Mouse (Mus musculus): Measurements from ENCODE around the gene Avl9. TPM values are rescaled to one million over a fixed set of nuclear protein-coding genes. Genes with fewer than 3 reads are reported as not detected.

Gene Avl9
- polyA plus RNA-seq (2012; rRNA removed): 13.7 and 14.6 TPM in 2 replicates

DNA sequence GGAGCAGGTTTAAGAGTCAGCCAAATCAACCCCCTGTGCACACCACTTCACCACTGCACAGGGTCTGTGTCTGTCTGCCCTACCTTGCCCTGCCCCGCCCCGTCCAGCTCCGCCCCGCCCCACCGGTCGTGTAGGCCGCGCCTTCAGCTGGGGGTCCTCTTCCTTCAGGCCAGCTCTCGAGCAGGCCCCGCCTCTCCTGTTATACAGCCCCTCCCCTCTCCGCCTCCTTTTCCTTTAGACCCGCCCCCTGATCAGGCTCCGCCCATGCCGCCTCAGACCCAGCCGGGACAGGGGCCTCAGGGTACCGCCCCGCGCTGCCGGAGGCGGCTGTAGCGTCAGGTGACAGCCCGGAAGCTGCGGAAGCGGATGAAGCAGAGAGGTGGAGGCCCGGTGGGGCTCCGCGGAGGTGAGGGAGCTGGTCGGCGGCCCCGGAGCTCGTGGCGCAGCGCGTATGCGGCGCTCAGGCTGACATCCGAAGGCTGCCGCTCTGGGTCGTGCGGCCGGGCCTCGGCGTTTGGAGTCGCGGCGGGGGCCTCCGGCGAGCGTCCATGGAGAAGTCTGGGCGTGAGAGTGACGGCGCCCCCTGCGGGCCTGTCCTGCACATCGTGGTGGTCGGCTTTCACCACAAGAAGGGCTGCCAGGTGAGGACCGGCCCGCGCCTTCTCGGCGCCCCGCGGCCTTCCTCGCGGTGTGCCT, at the start of gene Avl9:
Gene Avl9, plus strand, starts transcription at position 326 of the 696 bp plus-strand sequence.
- WGBS: under 1% methylated on average over 63 of the region's 64 CpGs
- H3K36me3 ChIP-seq (ENCODE audit: control insufficient read depth, insufficient read depth, low read length): no peaks in the 10 kb centered on the region
- peak; percentile 100 for DNase-seq
- peak within 1 kb of the TSS; percentile 53 for H3K27ac ChIP-seq (ENCODE audit: control insufficient read depth, insufficient read depth, low read length)
- H3K27me3 ChIP-seq (ENCODE audit: control insufficient read depth, insufficient read depth, low read length): no peaks in the 10 kb centered on the region
- TF ChIP-seq CTCF (IDR thresholded peaks at IDR 0.05; ENCODE audit: borderline replicate concordance, control insufficient read depth, extremely low read depth, insufficient read depth, low read length, poor library complexity) (peak; percentile 91), POLR2A (IDR thresholded peaks at IDR 0.05; ENCODE audit: control insufficient read depth, extremely low read depth, insufficient read depth, low read length, poor library complexity) (peak; percentile 83)
- H3K4me1 ChIP-seq (replicated peaks; ENCODE audit: control insufficient read depth, insufficient read depth, low read length): no peaks in the 10 kb centered on the region
- H3K4me3 ChIP-seq (ENCODE audit: control insufficient read depth, insufficient read depth, low read length): peak within 1 kb of the TSS; percentile 53

DNA sequence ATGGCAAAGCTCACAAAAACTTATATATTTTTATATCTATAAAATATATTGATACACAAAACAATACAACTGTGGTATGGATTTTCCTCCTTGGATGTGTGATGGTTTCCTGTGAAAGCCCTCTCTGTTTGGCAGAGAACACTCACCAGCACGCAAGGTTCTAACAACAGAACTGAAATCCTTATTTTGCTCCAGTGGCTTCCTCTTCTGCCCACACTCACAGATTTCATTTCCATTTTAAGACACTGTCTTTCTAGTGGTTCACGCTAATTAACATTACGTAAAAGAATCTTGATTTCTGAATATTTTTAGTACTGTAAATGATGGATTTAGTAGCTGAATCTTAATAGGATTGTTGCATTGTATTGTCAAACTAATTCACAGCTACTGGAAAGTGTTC, 26.5 kb upstream of the Avl9 start:
- 92% methylated on average over 3 of the region's 3 CpGs for WGBS
- DNase-seq: no peak
- no peaks in the 10 kb centered on the region for H3K36me3 ChIP-seq (ENCODE audit: control insufficient read depth, insufficient read depth, low read length)
- H3K4me3 ChIP-seq (ENCODE audit: control insufficient read depth, insufficient read depth, low read length): no peak overlapping the region
- TF ChIP-seq CTCF (IDR thresholded peaks at IDR 0.05; ENCODE audit: borderline replicate concordance, control insufficient read depth, extremely low read depth, insufficient read depth, low read length, poor library complexity) (no peak), POLR2A (IDR thresholded peaks at IDR 0.05; ENCODE audit: control insufficient read depth, extremely low read depth, insufficient read depth, low read length, poor library complexity) (no peak)
- no peak overlapping the region for H3K27ac ChIP-seq (ENCODE audit: control insufficient read depth, insufficient read depth, low read length)
- no peaks in the 10 kb centered on the region for H3K4me1 ChIP-seq (replicated peaks; ENCODE audit: control insufficient read depth, insufficient read depth, low read length)
- H3K27me3 ChIP-seq (ENCODE audit: control insufficient read depth, insufficient read depth, low read length): no peaks in the 10 kb centered on the region

DNA sequence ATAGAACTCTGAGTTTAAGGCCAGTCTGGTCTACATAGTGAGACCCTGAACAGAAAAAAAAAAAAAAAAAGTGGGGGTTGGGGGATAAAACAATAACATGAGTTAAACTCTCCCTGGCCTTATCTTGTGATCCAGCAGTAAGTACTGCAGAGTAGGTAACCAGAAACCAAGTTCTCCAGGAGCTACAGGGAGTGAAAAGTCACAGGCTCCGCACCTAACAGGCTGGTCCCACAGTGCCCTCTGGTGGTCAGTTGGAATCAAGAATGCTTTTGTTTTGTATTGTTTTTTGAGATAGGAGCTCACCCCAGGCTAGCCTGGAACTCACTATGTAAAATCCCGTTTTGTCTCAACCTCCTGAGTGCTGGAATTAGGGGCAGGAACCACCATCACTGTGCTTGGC, 23.5 kb upstream of the Avl9 start:
- no peak overlapping the region for H3K4me3 ChIP-seq (ENCODE audit: control insufficient read depth, insufficient read depth, low read length)
- 12% methylated on average over 2 of the region's 2 CpGs for WGBS
- peak; percentile 71 for DNase-seq
- no peaks in the 10 kb centered on the region for H3K27me3 ChIP-seq (ENCODE audit: control insufficient read depth, insufficient read depth, low read length)
- no peak overlapping the region for H3K27ac ChIP-seq (ENCODE audit: control insufficient read depth, insufficient read depth, low read length)
- TF ChIP-seq CTCF (IDR thresholded peaks at IDR 0.05; ENCODE audit: borderline replicate concordance, control insufficient read depth, extremely low read depth, insufficient read depth, low read length, poor library complexity): no peak
- no peak for TF ChIP-seq POLR2A (IDR thresholded peaks at IDR 0.05; ENCODE audit: control insufficient read depth, extremely low read depth, insufficient read depth, low read length, poor library complexity)
- H3K36me3 ChIP-seq (ENCODE audit: control insufficient read depth, insufficient read depth, low read length): no peaks in the 10 kb centered on the region
- H3K4me1 ChIP-seq (replicated peaks; ENCODE audit: control insufficient read depth, insufficient read depth, low read length): no peaks in the 10 kb centered on the region

DNA sequence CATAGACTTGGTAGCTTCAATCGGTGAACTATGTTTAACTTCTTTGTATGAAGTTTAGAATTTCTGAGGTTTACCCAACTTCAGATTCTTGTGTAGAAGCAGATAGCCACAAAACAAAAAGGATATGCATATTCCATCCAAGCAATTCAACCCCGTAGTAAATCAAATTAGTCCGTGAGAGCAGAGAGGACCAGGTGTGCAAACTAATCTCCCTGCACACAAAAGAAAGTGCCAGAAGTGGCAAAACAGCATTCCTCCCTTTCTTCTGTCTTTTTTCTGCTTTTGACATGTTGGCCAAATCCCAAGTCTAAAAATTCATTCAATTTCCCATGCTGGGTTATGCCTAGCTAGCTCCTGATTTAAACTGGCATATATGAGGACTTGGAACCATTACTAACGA, 22.3 kb upstream of the Avl9 start:
- no peak overlapping the region for H3K4me3 ChIP-seq (ENCODE audit: control insufficient read depth, insufficient read depth, low read length)
- H3K4me1 ChIP-seq (replicated peaks; ENCODE audit: control insufficient read depth, insufficient read depth, low read length): no peaks in the 10 kb centered on the region
- no peak overlapping the region for H3K27ac ChIP-seq (ENCODE audit: control insufficient read depth, insufficient read depth, low read length)
- 91% methylated on average over 4 of the region's 4 CpGs for WGBS
- H3K36me3 ChIP-seq (ENCODE audit: control insufficient read depth, insufficient read depth, low read length): no peaks in the 10 kb centered on the region
- no peak for TF ChIP-seq CTCF (IDR thresholded peaks at IDR 0.05; ENCODE audit: borderline replicate concordance, control insufficient read depth, extremely low read depth, insufficient read depth, low read length, poor library complexity)
- no peak for TF ChIP-seq POLR2A (IDR thresholded peaks at IDR 0.05; ENCODE audit: control insufficient read depth, extremely low read depth, insufficient read depth, low read length, poor library complexity)
- DNase-seq: no peak
- no peaks in the 10 kb centered on the region for H3K27me3 ChIP-seq (ENCODE audit: control insufficient read depth, insufficient read depth, low read length)

DNA sequence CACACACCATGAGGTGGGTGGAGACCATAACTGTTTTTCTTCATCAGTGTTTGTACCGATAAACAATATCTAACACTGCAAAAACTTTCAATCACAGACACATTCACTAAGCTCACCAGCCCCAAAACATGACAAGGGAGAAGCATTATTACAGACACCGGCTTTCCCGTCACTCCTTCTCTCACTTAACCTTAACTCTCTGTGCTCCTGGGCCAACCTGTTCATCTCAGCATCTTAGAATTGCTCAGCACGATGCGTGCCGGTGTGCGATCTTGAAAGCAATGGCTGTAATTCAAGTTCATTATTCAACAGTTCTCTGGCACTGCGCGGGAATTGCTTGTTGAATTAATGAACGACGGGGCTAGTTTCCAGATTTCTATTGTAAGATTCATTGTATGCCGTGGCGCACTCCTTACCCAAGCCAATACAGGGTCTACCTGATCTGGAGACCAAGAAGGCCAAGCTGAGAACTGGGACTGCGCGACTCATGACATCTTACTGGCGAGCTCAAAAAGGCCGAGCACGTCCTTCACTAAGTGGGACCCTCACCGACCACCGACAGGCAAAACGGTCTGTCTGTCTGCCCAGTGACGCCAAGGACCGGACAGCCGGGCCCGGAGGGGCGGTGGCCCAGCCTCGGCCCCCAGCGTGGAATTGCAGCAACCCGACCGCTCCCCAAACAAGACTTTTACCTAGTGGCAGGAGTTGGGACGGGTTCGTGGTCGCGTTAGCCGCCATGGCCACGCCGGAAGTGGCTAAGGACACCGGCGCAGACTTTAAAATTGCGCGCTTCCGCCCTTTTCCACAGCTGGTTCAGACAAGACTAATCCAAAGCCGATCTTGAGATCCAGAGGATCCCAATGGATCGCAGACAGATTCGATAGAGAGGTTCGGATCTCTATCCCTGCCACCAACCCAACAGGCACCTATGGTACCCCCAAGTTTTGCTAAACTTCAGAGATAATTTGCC, 10.5 kb upstream of the Avl9 start, which contains the start of gene Lsm5:
Gene Lsm5, minus strand, starts transcription at position 780 of the 970 bp plus-strand sequence.
- 1% methylated on average over 46 of the region's 46 CpGs for WGBS
- no peaks in the 10 kb centered on the region; the same call in 1 of the 2 replicates for H3K4me1 ChIP-seq (replicated peaks; ENCODE audit: control insufficient read depth, insufficient read depth, low read length)
- H3K36me3 ChIP-seq (ENCODE audit: control insufficient read depth, insufficient read depth, low read length): no peaks in the 10 kb centered on the region
- H3K4me3 ChIP-seq (ENCODE audit: control insufficient read depth, insufficient read depth, low read length): peak within 1 kb of the TSS; percentile 99
- peak; percentile 88 for DNase-seq
- H3K27ac ChIP-seq (ENCODE audit: control insufficient read depth, insufficient read depth, low read length): no peak within 1 kb of the TSS
- 0 out of 2 replicates have a peak, but pooled peaks have one; percentile 33 for TF ChIP-seq CTCF (IDR thresholded peaks at IDR 0.05; ENCODE audit: borderline replicate concordance, control insufficient read depth, extremely low read depth, insufficient read depth, low read length, poor library complexity)
- TF ChIP-seq POLR2A (IDR thresholded peaks at IDR 0.05; ENCODE audit: control insufficient read depth, extremely low read depth, insufficient read depth, low read length, poor library complexity): 0 out of 2 replicates have a peak, but pooled peaks have one; percentile 28
- H3K27me3 ChIP-seq (ENCODE audit: control insufficient read depth, insufficient read depth, low read length): no peaks in the 10 kb centered on the region

DNA sequence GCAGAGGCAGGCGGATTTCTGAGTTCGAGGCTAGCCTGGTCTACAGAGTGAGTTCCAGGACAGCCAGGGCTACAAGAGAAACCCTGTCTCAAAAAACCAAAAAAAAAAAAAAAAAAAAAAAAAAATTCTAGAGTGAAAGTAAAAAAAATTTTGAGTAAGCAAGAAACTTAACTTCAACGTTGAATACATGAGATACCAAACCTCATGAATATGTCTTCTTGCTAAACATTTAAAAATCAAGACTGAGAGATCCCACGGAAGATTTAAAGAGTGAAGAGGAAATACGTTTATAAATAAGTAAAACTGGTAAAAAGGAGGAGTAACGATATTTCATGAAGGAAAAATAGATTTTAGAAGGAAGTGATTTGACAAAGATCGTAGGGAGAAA, 519 bp upstream of the Avl9 start:
- Histone ChIP-seq H3K36me3 (ENCODE audit: control insufficient read depth, insufficient read depth, low read length) (no peaks in the 10 kb centered on the region), H3K27ac (ENCODE audit: control insufficient read depth, insufficient read depth, low read length) (no peak overlapping the region), H3K4me1 (replicated peaks; ENCODE audit: control insufficient read depth, insufficient read depth, low read length) (no peaks in the 10 kb centered on the region), H3K4me3 (ENCODE audit: control insufficient read depth, insufficient read depth, low read length) (no peak overlapping the region), H3K27me3 (ENCODE audit: control insufficient read depth, insufficient read depth, low read length) (no peaks in the 10 kb centered on the region)
- no peak for DNase-seq
- TF ChIP-seq POLR2A (IDR thresholded peaks at IDR 0.05; ENCODE audit: control insufficient read depth, extremely low read depth, insufficient read depth, low read length, poor library complexity) (no peak), CTCF (IDR thresholded peaks at IDR 0.05; ENCODE audit: borderline replicate concordance, control insufficient read depth, extremely low read depth, insufficient read depth, low read length, poor library complexity) (no peak)
- 25% methylated on average over 7 of the region's 7 CpGs for WGBS
